Mouse (Mus musculus) small intestine, adult 10 weeks (tissue): ENCODE measurements around the gene Olfr794. TPM values are rescaled to one million over a fixed set of nuclear protein-coding genes. Genes with fewer than 3 reads are reported as not detected.

Experiments used
- polyA plus RNA-seq: library from polyadenylated mRNA; stranded (reverse); fragments of 350-450 nt; fragmentation: Illumina TruSeq; extraction: RNeasy Lipid Tissue Mini Kit (QIAGEN cat#74804); gene quantifications from one replicate; pipeline ENCODE4 v1.2.3, GENCODE M21; 2014; ENCODE audit warnings: low replicate concordance

Gene Olfr794
- not detected for polyA plus RNA-seq

DNA sequence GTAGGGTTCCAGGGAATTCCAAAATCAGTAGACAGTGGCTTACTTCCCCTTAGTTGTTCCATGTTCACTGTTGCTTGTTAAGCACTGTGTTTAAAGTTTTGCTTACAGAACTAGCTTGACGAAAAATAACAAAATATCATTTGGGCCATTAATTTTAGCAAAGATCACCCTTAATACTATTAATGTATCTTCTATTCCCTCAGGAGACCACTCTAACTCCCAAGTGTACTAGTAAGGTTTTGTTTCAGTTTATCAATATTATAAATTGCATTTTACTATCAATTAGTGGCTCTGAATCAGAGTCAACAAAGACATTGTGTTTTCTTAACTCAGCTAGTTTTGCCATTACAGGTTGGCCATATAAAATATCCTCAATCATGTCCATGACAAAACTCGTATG lies at the start of gene Olfr794:
Gene Olfr794, plus strand, starts transcription at position 301 of the 400 bp plus-strand sequence.

DNA sequence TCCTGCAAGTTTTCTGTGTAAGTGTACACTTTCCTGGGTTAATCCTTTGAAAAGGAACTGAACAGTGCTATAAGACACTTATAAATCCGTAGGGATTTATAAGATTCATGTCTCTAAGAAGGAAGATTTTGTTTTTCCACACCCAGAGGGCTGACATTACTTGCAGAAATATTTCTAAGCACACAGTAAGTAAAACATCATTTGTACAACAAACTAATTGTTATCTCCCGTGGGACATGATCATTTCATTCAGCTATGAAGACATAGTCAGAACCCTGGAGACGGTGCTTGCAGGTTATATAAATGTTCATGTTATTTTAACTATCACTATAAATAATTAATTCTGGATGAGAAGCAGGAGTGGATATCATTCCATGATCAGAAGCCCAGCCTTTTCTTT lies 46.0 kb upstream of the Olfr794 start, which contains the start of gene Olfr791:
Gene Olfr791, plus strand, starts transcription at position 301 of the 400 bp plus-strand sequence.

DNA sequence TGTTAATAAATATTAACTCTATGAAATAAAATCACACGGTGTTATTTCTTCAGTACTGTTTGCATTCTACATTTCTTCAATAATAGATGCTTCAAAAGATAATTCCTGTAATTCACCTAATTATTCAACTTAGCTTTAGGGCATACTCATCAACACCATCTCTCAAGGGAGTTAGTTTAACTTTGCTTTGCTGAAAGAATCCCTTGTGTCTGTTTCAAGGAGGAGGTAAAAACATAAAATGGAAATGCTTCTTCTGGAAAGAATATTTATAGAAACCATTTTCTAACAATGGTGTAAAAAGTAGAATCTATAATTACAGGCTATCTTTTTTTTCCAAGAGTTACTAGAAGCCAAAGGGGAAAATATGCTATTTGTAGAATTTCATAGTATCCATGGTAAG lies 28.6 kb upstream of the Olfr794 start, which contains the start of gene Olfr792:
Gene Olfr792, plus strand, starts transcription at position 301 of the 400 bp plus-strand sequence.

DNA sequence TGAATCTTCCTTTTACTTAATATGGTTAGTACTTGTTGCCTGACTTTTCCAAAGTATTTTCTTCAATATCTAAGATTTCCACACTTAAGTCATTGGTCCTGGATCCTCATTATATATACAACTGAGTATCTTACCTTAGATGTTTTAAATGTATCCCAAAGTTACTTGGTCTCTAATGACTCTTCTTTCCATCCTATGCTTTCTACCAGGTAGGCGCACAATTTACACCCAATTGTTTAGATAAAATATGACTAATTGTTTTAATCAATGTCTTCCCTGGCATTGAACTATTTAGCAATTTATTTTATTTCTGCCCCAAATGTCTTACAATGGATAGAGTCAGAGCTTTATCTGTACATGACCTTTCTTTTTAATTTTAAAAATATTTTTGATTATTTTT lies 45.0 kb downstream of the Olfr794 start, which contains the start of gene Olfr796:
Gene Olfr796, minus strand, starts transcription at position 101 of the 400 bp plus-strand sequence.

Other genes starting within 250 kb of the Olfr794 start
- not detected for gene Olfr780, start 249.5 kb upstream of the Olfr794 start, polyA plus RNA-seq
- not detected for gene Olfr781, start 238.8 kb upstream of the Olfr794 start, polyA plus RNA-seq
- not detected for gene Olfr782, start 218.8 kb upstream of the Olfr794 start, polyA plus RNA-seq
- gene Olfr784, start 183.6 kb upstream of the Olfr794 start, polyA plus RNA-seq: not detected
- not detected for gene Olfr785, start 162.2 kb upstream of the Olfr794 start, polyA plus RNA-seq
- not detected for gene Olfr786, start 140.3 kb upstream of the Olfr794 start, polyA plus RNA-seq
- not detected for gene Olfr787, start 105.8 kb upstream of the Olfr794 start, polyA plus RNA-seq
- gene Olfr788, start 96.7 kb upstream of the Olfr794 start, polyA plus RNA-seq: not detected
- gene Olfr789, start 82.9 kb upstream of the Olfr794 start, polyA plus RNA-seq: not detected
- not detected for gene Olfr790, start 69.2 kb upstream of the Olfr794 start, polyA plus RNA-seq
- not detected for gene Olfr791, start 45.9 kb upstream of the Olfr794 start, polyA plus RNA-seq
- not detected for gene Olfr792, start 28.5 kb upstream of the Olfr794 start, polyA plus RNA-seq
- not detected for gene Olfr796, start 44.9 kb downstream of the Olfr794 start, polyA plus RNA-seq
- gene Olfr798, start 60.3 kb downstream of the Olfr794 start, polyA plus RNA-seq: not detected
- gene Olfr799, start 69.8 kb downstream of the Olfr794 start, polyA plus RNA-seq: not detected
- not detected for gene Olfr800, start 90.0 kb downstream of the Olfr794 start, polyA plus RNA-seq
- not detected for gene Olfr801, start 106.2 kb downstream of the Olfr794 start, polyA plus RNA-seq
- not detected for gene Olfr802, start 120.5 kb downstream of the Olfr794 start, polyA plus RNA-seq
- gene Olfr803, start 126.6 kb downstream of the Olfr794 start, polyA plus RNA-seq: not detected
- not detected for gene Olfr804, start 135.6 kb downstream of the Olfr794 start, polyA plus RNA-seq
- not detected for gene Olfr805, start 161.7 kb downstream of the Olfr794 start, polyA plus RNA-seq
- gene Olfr806, start 174.3 kb downstream of the Olfr794 start, polyA plus RNA-seq: not detected
- not detected for gene Olfr807, start 190.1 kb downstream of the Olfr794 start, polyA plus RNA-seq
- not detected for gene Olfr808, start 197.8 kb downstream of the Olfr794 start, polyA plus RNA-seq
- gene Olfr809, start 207.0 kb downstream of the Olfr794 start, polyA plus RNA-seq: not detected
- not detected for gene Olfr810, start 227.3 kb downstream of the Olfr794 start, polyA plus RNA-seq
- gene Olfr811, start 236.7 kb downstream of the Olfr794 start, polyA plus RNA-seq: not detected